Mouse (Mus musculus) urinary bladder, adult 18-20 months (tissue): ENCODE measurements around the gene Fam193a.

Experiments
- DNase-seq, 2 experiments: peaks; one replicate each; pipeline ENCODE4 v3.0.0; 2022; ENCODE audit warnings: low spot score in 2 of 2, mixed read lengths in 2 of 2

Fam193a gene

GRCm38 (mm10) chr5:34381700-34382099, 12.0 kb downstream of the Fam193a start:
- no peak for DNase-seq

GRCm38 (mm10) chr5:34385616-34386015, 15.9 kb downstream of the Fam193a start:
- DNase-seq = no peak

DNA sequence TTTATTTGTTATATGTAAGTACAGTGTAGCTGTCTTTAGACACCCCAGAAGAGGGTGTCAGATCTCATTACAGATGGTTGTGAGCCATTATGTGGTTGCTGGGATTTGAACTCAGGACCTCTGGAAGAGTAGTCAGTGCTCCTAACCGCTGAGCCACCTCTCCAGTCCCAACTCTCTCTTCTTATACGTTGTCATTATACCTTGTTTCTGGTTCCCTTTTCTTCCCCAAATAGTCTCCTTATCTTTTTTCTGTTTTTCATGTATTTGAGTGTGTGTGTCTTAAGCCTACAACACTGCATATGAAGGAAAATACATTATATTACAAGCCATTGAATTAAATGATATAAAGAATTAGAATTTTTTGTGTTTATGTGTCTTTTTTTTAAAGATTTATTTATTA, 17.0 kb downstream of the Fam193a start:
- no peak for DNase-seq

GRCm38 (mm10) chr5:34393251-34393650, 23.5 kb downstream of the Fam193a start:
- no peak for DNase-seq

- DNase-seq = no peak
Observed at GRCm38 (mm10) chr5:34395347-34395746, 25.6 kb downstream of the Fam193a start.

GRCm38 (mm10) chr5:34395850-34396540, 26.3 kb downstream of the Fam193a start:
- no peak for DNase-seq

DNA sequence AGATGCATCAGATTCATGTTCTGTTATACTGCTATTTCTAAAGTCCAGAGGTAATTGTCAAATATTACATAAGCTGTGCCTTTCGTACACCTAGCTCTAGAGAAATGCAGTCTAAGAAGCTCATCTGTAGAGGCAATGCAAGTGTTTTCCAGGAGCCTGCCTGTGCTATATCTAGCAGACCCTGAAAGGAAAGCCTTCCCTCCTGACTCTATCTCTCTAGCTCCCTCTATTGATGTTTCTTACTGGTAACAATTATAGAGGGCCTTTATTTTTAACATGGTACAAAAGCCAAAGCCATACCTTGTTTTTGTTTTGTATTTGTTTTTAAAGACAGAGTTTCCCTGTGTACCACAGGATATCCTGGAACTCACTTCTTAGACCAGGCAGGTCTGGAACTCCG, 28.1 kb downstream of the Fam193a start:
- no peak for DNase-seq

DNA sequence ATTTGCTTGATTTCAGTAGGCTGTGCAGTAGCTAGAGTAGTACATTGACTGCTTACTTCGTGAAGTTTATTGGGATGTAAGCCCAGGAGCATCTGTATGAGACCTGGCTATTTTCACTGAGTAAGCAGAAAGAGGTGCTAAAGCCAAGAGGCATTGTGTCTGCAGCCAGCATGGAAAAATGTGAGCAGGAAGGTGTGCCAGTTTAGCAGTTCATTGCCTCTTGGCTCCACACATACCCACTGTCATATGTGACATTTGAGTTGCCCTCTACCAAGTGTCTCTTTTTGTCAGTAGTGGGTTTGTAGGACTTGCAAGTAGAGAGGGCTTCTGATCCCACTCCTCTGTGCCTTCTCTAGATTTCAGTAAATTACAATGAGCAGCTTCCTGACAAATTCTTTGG, 28.6 kb downstream of the Fam193a start:
- no peak for DNase-seq

DNA sequence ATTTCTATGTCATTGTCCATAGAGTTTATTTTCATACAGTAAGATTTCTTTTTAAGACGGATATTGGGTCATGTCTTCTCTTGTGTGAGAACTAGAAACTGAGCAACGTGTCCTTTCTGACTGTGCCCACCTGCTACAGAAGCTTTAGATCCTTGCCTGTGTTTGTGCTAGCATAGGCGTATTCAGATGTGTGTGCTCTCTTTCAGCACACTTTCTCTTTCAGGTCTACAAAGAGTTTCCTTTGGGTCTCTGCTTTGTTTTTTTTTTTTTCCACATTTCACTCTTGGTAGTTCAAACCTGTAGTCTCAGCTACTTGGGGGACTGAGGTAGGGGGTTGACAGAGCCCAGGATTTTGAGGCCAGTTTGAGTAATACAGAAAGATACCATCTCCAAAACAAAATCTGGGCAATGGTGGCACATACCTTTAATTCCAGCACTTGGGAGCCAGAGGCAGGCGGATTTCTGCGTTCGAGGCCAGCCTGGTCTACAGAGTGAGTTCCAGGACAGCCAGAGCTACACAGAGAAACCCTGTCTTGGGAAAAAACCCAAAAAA, 37.7 kb downstream of the Fam193a start:
- no peak for DNase-seq

DNA sequence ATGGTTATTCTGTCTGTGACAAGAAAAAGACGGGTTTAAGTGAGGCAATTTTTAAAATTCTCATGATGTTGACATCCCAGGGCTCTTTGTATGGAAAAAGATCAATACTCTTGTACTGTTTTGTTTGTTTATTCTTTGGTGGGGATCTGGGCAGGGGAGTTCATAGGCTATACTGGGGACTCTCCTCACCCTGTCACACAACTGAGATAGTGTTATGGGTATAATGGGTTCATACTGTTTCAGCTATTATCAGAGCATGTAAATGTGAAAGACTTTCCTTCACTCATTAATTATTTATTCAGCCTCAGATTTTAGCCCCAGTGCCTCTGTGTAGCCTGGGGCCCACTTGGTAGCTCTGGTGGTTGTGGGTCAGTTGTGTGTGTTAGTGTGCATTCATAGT, 39.3 kb downstream of the Fam193a start:
- no peak for DNase-seq

- DNase-seq = no peak
Observed at GRCm38 (mm10) chr5:34410819-34411218, 41.1 kb downstream of the Fam193a start.

DNA sequence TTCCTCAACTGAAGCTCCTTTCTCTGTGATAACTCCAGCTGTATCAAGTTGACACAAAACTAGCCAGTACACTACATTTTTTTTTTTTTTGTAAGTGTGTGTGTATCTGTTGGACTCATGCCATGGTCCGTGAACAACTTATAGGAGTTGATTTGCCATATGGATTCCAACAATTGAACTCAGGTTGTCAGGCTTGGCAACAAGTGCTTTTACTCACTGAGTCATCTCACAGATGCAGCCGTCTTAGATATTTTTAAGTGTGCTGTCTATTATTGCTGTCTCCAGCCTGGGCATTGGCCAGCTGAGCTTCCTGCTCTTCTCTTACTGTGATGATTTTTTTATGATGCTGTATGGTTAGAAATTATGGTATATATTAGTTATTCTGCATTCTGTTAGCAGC, 44.2 kb downstream of the Fam193a start:
- DNase-seq = no peak

DNA sequence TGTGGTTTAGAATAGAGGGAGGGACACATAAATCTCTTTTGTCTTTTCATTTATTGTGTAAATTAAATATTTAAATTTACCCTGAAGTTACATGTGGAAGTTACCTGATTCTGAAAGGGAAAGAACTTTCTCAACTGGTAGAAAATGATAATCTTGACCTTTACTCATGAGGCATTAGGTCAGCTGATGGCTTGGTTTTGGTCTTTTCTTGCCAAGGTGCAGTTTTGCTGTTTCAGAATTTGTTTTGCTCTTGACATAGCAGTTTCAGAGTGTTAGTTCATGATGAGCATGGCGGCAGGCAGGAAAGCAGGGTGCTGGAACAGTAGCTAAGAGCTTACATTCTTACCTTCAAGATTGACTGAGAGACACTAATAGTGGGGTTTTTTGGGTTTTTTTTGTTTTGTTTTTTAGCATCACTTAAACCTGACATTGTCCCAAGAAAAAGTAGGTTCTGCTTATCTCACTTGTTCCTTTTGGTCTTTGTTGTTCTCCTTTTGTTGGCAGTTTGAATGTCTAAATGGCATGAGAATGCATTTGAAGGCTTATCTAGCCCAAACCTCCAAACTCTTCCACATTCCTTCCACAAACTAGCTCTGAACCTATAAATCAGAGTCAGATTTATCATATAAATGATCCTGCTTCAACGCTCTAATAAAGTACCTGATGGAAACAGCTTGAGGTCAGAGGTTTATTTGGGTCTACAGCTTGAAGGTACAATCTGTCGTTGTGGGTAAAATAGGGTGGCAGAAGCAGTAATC, 47.7 kb downstream of the Fam193a start:
- DNase-seq = no peak

DNA sequence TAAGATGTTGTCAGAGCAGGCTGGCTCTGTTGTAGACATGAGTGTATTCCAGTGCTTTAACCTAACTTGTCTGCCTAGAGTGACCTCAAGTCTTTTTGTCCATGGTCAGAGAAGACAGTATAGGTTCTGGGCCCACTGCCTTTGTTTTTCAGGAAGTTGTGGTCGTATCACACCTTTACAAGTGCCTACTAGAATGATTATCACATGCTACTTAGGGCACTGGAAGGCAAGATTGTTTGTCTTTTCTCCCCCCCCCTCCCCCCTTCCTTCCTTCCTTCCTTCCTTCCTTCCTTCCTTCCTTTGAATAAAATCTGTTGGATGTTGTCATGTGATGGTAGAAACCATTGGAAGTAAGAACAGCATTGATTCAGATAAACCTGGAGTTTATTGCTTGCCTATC, 49.5 kb downstream of the Fam193a start:
- no peak for DNase-seq

DNA sequence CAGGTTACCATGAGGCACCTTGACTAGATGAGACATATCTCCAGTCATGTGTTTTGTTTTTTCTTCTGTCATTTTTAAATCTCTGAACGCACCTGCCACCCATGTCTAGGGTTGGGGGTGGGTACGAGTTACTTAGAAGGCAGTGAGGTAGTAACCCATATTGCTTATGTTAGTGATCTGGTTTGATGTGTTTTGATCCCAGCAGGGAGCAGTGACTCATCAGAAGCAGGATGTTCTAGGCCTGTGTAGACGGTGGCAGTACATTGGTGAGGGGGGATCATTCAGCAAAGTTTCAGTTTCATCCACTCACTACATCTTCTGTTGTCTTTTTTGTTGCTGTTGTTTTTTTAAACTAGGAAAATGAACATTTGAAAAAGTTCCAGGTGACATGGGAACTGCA, 61.0 kb downstream of the Fam193a start:
- DNase-seq = no peak

GRCm38 (mm10) chr5:34433786-34434185, 64.1 kb downstream of the Fam193a start:
- DNase-seq = no peak

GRCm38 (mm10) chr5:34434241-34434640, 64.5 kb downstream of the Fam193a start:
- no peak for DNase-seq

DNA sequence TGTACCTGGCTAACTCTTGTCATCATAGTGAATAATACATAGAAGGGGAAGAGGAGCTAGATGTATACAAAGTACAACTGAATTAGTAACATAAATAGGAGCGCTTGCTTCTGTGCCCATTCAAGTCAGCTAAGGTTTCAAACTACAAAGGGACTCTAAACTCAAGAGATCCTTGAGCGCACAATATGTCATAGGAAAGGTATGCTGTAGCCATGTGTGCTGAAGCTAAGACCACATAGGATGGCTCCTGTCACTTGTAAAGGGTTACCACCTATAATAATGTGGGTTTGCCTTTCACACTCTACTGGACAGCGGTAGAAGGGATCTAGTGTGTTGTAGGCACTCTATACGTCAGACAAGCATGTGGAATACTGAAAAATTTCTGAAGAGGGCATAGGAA, 68.3 kb downstream of the Fam193a start:
- no peak for DNase-seq

DNA sequence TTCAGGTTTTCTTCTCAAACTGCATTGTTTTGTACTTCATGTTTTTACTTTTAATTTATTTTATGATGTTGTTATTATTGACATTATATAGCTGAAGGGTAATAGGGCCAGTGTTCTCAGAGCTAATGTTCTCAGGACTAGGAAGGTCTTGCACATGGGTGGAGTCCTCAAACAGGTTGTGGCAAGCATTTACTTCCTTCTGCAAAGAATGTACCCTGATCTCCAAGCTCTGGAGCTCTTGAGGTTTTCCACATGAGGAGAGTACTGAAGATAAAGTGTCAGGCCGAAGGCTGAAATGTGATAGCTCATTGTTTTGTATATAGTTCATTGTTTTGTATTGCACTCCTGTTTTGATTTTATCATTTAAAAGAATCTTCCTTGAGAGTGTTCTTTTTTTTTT, 68.9 kb downstream of the Fam193a start:
- DNase-seq = no peak

DNA sequence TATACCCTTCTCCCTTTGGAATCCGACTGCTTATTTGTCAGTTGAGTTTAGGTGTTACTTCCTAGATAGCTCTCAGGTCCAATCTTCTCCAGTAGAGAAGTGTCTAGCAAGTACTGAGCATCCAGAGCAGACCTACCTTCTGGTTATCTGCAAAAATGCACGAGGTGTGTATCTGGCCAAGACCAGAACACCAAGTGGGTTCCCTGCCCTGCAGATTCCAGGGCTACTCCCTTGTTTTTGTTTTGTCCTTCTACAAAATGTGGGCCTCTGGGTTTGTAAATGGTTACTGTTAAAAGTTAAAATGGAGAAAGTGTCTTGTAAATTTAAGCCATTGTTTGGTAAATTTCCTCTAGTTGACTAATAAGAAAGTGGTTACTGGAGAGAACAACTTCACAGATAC, 70.0 kb downstream of the Fam193a start:
- DNase-seq = no peak

- no peak for DNase-seq
Observed at GRCm38 (mm10) chr5:34441797-34442196, 72.1 kb downstream of the Fam193a start.

- no peak for DNase-seq
Observed at GRCm38 (mm10) chr5:34446207-34446606, 76.5 kb downstream of the Fam193a start.

GRCm38 (mm10) chr5:34458994-34459393, 89.3 kb downstream of the Fam193a start:
- DNase-seq = no peak
